Mouse (Mus musculus) CH12.LX (cell line): ENCODE measurements around the gene Cetn2.

ENCODE experiments used
- CTCF ChIP-seq, 2 experiments: IDR thresholded peaks in 1 of 2; conservative IDR thresholded peaks in 1 of 2; 2 replicates each; pipeline ENCODE4 v1.5.1; 2011 to 2012; ENCODE audit warnings: low read depth in 2 of 2, low read length in 2 of 2, improper control_type of control experiment in 1 of 2, inconsistent platforms in 1 of 2, mild to moderate bottlenecking in 1 of 2, moderate library complexity in 1 of 2
- SIN3A ChIP-seq: IDR thresholded peaks from 2 replicates; pipeline ENCODE4 v1.6.1; 2012; ENCODE audit warnings: low read length, improper control_type of control experiment, inconsistent platforms

- TF ChIP-seq CTCF (conservative IDR thresholded peaks at IDR 0.05 in 1 of 2, IDR thresholded peaks at IDR 0.05 in 1 of 2; ENCODE audit: low read depth in 2 of 2, low read length in 2 of 2) (no peak), SIN3A (no peak)
These were observed 38.3 kb upstream of the Cetn2 start for GRCm38 (mm10) chrX:72956486-72956885.
